In the genomic region with DNA sequence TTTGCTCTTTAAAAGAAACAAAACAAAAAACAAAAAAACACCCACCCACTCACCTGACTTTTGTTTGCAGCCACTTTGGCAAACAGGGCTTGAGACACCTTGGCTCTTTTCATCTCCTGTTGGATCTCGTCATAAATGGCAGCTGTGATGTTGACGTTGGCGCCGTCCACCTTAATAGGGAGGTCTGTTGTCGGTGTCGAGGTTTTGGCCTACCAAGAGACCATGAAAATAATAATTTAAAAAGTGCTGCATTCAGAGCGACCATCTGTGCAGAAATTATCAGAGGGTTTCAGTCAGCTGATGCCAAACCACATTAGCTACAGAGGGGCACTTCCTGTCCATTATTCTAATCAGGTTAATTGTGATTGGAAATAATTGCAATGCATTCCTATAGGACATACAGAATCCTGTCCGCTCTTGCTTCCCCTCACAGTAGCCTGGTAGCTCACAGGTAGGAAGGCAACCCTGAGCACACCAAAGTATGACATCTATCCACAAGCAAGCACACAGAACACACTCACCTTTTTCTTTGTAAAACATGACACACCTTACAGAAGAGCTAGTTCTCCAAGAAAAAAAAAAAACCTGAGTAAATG, we compare ENCODE assay signal across 10 mouse cellular contexts.
"Had no signal": no experiment of that assay in that cellular context is flagged by ENCODE, and none has a peak within 500 bp of the region (broad histone marks: within the 10 kb centered on the region; RNA-seq: fewer than 3 reads in every experiment).

No protein-coding gene starts in this region.

- H3K36me3 ChIP-seq: limb, embryonic 12.5 days; midbrain, embryonic 12.5 days had no signal

- H3K27me3 ChIP-seq: limb, embryonic 12.5 days; midbrain, embryonic 12.5 days had no signal

- H3K4me3 ChIP-seq: limb, embryonic 12.5 days; midbrain, embryonic 12.5 days; myocyte had no signal

- H3K9ac ChIP-seq: limb, embryonic 12.5 days; liver, embryonic 14.5 days; midbrain, embryonic 12.5 days had no signal

- DNase-seq: kidney, adult 8-10 months; kidney, postnatal 25 days; liver; lung, adult 18-20 months; thymus, postnatal 4 days had no signal

- H3K9me3 ChIP-seq: limb, embryonic 12.5 days; midbrain, embryonic 12.5 days had no signal

- H3K4me2 ChIP-seq: limb, embryonic 12.5 days had no signal

- H3K27ac ChIP-seq: limb, embryonic 12.5 days; liver, embryonic 14.5 days; midbrain, embryonic 12.5 days; stomach, postnatal 0 days had no signal
